Mouse (Mus musculus): Measurements from ENCODE around the gene 3110009E18Rik. TPM values are rescaled to one million over a fixed set of nuclear protein-coding genes. Genes with fewer than 3 reads are reported as not detected.

The 3110009E18Rik gene
- polyA plus RNA-seq, 1 experiment from 2014 or later, result 22.2 TPM

- Histone ChIP-seq H3K36me3 (ENCODE audit: control insufficient read depth, insufficient read depth, low read length) (no peaks in the 10 kb centered on the region), H3K4me1 (ENCODE audit: control insufficient read depth, insufficient read depth, low read length) (no peaks in the 10 kb centered on the region), H3K27me3 (ENCODE audit: control insufficient read depth, insufficient read depth, low read length) (no peaks in the 10 kb centered on the region), H3K4me2 (replicated peaks; ENCODE audit: low read depth, low read length) (no peak overlapping the region), H3K4me3 (ENCODE audit: low read length) (no peak overlapping the region), H3K27ac (ENCODE audit: low read depth, low read length) (no peak overlapping the region), H3K9ac (ENCODE audit: low read depth, low read length) (no peak overlapping the region), H3K9me3 (ENCODE audit: control insufficient read depth, low read length) (no peaks in the 10 kb centered on the region)
- 72% methylated on average over 5 of the region's 5 CpGs for WGBS
- ATAC-seq (ENCODE audit: low FRiP score, low TSS enrichment), result no peak
Observed at GRCm38 (mm10) chr1:120203836-120204235, 82.8 kb downstream of the 3110009E18Rik start.

- Histone ChIP-seq H3K4me3 (ENCODE audit: low read length) (no peak overlapping the region), H3K27ac (ENCODE audit: low read depth, low read length) (no peak overlapping the region), H3K4me2 (replicated peaks; ENCODE audit: low read depth, low read length) (no peak overlapping the region), H3K9me3 (ENCODE audit: control insufficient read depth, low read length) (no peaks in the 10 kb centered on the region), H3K9ac (ENCODE audit: low read depth, low read length) (no peak overlapping the region), H3K4me1 (ENCODE audit: control insufficient read depth, insufficient read depth, low read length) (no peaks in the 10 kb centered on the region), H3K27me3 (ENCODE audit: control insufficient read depth, insufficient read depth, low read length) (no peaks in the 10 kb centered on the region), H3K36me3 (ENCODE audit: control insufficient read depth, insufficient read depth, low read length) (no peaks in the 10 kb centered on the region)
- 54% methylated on average over 1 of the region's 1 CpGs for WGBS
- no peak for ATAC-seq (ENCODE audit: low FRiP score, low TSS enrichment)
Observed at GRCm38 (mm10) chr1:120204834-120205233, 83.8 kb downstream of the 3110009E18Rik start.

- no peaks in the 10 kb centered on the region for H3K9me3 ChIP-seq (ENCODE audit: control insufficient read depth, low read length)
- no peak overlapping the region for H3K9ac ChIP-seq (ENCODE audit: low read depth, low read length)
- no peaks in the 10 kb centered on the region for H3K4me1 ChIP-seq (ENCODE audit: control insufficient read depth, insufficient read depth, low read length)
- no peak overlapping the region for H3K4me2 ChIP-seq (replicated peaks; ENCODE audit: low read depth, low read length)
- no peaks in the 10 kb centered on the region for H3K27me3 ChIP-seq (ENCODE audit: control insufficient read depth, insufficient read depth, low read length)
- H3K4me3 ChIP-seq (ENCODE audit: low read length), result no peak overlapping the region
- ATAC-seq (ENCODE audit: low FRiP score, low TSS enrichment), result no peak
- no peak overlapping the region for H3K27ac ChIP-seq (ENCODE audit: low read depth, low read length)
- 85% methylated on average over 6 of the region's 6 CpGs for WGBS
- no peaks in the 10 kb centered on the region for H3K36me3 ChIP-seq (ENCODE audit: control insufficient read depth, insufficient read depth, low read length)
Observed at GRCm38 (mm10) chr1:120207568-120207967, 86.6 kb downstream of the 3110009E18Rik start.

- Histone ChIP-seq H3K4me1 (ENCODE audit: control insufficient read depth, insufficient read depth, low read length) (no peaks in the 10 kb centered on the region), H3K4me3 (ENCODE audit: low read length) (no peak overlapping the region), H3K9me3 (ENCODE audit: control insufficient read depth, low read length) (no peaks in the 10 kb centered on the region), H3K36me3 (ENCODE audit: control insufficient read depth, insufficient read depth, low read length) (no peaks in the 10 kb centered on the region), H3K27me3 (ENCODE audit: control insufficient read depth, insufficient read depth, low read length) (no peaks in the 10 kb centered on the region), H3K4me2 (replicated peaks; ENCODE audit: low read depth, low read length) (no peak overlapping the region), H3K27ac (ENCODE audit: low read depth, low read length) (no peak overlapping the region), H3K9ac (ENCODE audit: low read depth, low read length) (no peak overlapping the region)
- 84% methylated on average over 11 of the region's 11 CpGs for WGBS
- no peak for ATAC-seq (ENCODE audit: low FRiP score, low TSS enrichment)
Observed at GRCm38 (mm10) chr1:120208502-120209230, 87.7 kb downstream of the 3110009E18Rik start.

GRCm38 (mm10) chr1:120220841-120221240 is 99.9 kb downstream of the 3110009E18Rik start:
- H3K4me1 ChIP-seq (ENCODE audit: control insufficient read depth, insufficient read depth, low read length), result no peaks in the 10 kb centered on the region
- no peak overlapping the region for H3K4me3 ChIP-seq (ENCODE audit: low read length)
- H3K4me2 ChIP-seq (replicated peaks; ENCODE audit: low read depth, low read length), result no peak overlapping the region
- 84% methylated on average over 6 of the region's 6 CpGs for WGBS
- no peak overlapping the region for H3K9ac ChIP-seq (ENCODE audit: low read depth, low read length)
- ATAC-seq (ENCODE audit: low FRiP score, low TSS enrichment), result no peak
- H3K27me3 ChIP-seq (ENCODE audit: control insufficient read depth, insufficient read depth, low read length), result 0 out of 2 replicates have a peak, but pooled peaks cover 2% of the 10 kb centered on the region
- H3K36me3 ChIP-seq (ENCODE audit: control insufficient read depth, insufficient read depth, low read length), result no peaks in the 10 kb centered on the region
- no peak overlapping the region for H3K27ac ChIP-seq (ENCODE audit: low read depth, low read length)
- no peaks in the 10 kb centered on the region for H3K9me3 ChIP-seq (ENCODE audit: control insufficient read depth, low read length)

- Histone ChIP-seq H3K36me3 (ENCODE audit: control insufficient read depth, insufficient read depth, low read length) (no peaks in the 10 kb centered on the region), H3K9me3 (ENCODE audit: control insufficient read depth, low read length) (no peaks in the 10 kb centered on the region), H3K4me2 (replicated peaks; ENCODE audit: low read depth, low read length) (no peak overlapping the region), H3K27me3 (ENCODE audit: control insufficient read depth, insufficient read depth, low read length) (0 out of 2 replicates have a peak, but pooled peaks cover 2% of the 10 kb centered on the region), H3K4me3 (ENCODE audit: low read length) (no peak overlapping the region), H3K27ac (ENCODE audit: low read depth, low read length) (no peak overlapping the region), H3K9ac (ENCODE audit: low read depth, low read length) (no peak overlapping the region), H3K4me1 (ENCODE audit: control insufficient read depth, insufficient read depth, low read length) (no peaks in the 10 kb centered on the region)
- WGBS, result 43% methylated on average over 2 of the region's 2 CpGs
- no peak for ATAC-seq (ENCODE audit: low FRiP score, low TSS enrichment)
Observed at GRCm38 (mm10) chr1:120221285-120221684, 100.3 kb downstream of the 3110009E18Rik start.

- ATAC-seq (ENCODE audit: low FRiP score, low TSS enrichment), result no peak
- 44% methylated on average over 4 of the region's 4 CpGs for WGBS
- H3K9me3 ChIP-seq (ENCODE audit: control insufficient read depth, low read length), result no peaks in the 10 kb centered on the region
- no peak overlapping the region for H3K27ac ChIP-seq (ENCODE audit: low read depth, low read length)
- no peaks in the 10 kb centered on the region for H3K36me3 ChIP-seq (ENCODE audit: control insufficient read depth, insufficient read depth, low read length)
- H3K9ac ChIP-seq (ENCODE audit: low read depth, low read length), result no peak overlapping the region
- H3K27me3 ChIP-seq (ENCODE audit: control insufficient read depth, insufficient read depth, low read length), result 0 out of 2 replicates have a peak, but pooled peaks cover 2% of the 10 kb centered on the region
- no peak overlapping the region for H3K4me3 ChIP-seq (ENCODE audit: low read length)
- no peak overlapping the region for H3K4me2 ChIP-seq (replicated peaks; ENCODE audit: low read depth, low read length)
- no peaks in the 10 kb centered on the region for H3K4me1 ChIP-seq (ENCODE audit: control insufficient read depth, insufficient read depth, low read length)
Observed at GRCm38 (mm10) chr1:120223613-120224012, 102.6 kb downstream of the 3110009E18Rik start.

- 55% methylated on average over 10 of the region's 10 CpGs for WGBS
- Histone ChIP-seq H3K4me2 (replicated peaks; ENCODE audit: low read depth, low read length) (no peak overlapping the region), H3K9ac (ENCODE audit: low read depth, low read length) (no peak overlapping the region), H3K36me3 (ENCODE audit: control insufficient read depth, insufficient read depth, low read length) (no peaks in the 10 kb centered on the region), H3K4me1 (ENCODE audit: control insufficient read depth, insufficient read depth, low read length) (no peaks in the 10 kb centered on the region), H3K4me3 (ENCODE audit: low read length) (no peak overlapping the region), H3K27me3 (ENCODE audit: control insufficient read depth, insufficient read depth, low read length) (peaks cover 2% of the 10 kb centered on the region; the same call in 1 of the 2 replicates), H3K9me3 (ENCODE audit: control insufficient read depth, low read length) (no peaks in the 10 kb centered on the region), H3K27ac (ENCODE audit: low read depth, low read length) (no peak overlapping the region)
- ATAC-seq (ENCODE audit: low FRiP score, low TSS enrichment), result no peak
Observed at GRCm38 (mm10) chr1:120229723-120230471, 108.9 kb downstream of the 3110009E18Rik start.

GRCm38 (mm10) chr1:120231334-120231733 is 110.3 kb downstream of the 3110009E18Rik start:
- WGBS, result 33% methylated on average over 6 of the region's 6 CpGs
- Histone ChIP-seq H3K4me2 (replicated peaks; ENCODE audit: low read depth, low read length) (no peak overlapping the region), H3K4me1 (ENCODE audit: control insufficient read depth, insufficient read depth, low read length) (no peaks in the 10 kb centered on the region), H3K9me3 (ENCODE audit: control insufficient read depth, low read length) (no peaks in the 10 kb centered on the region), H3K27ac (ENCODE audit: low read depth, low read length) (no peak overlapping the region), H3K36me3 (ENCODE audit: control insufficient read depth, insufficient read depth, low read length) (no peaks in the 10 kb centered on the region), H3K27me3 (ENCODE audit: control insufficient read depth, insufficient read depth, low read length) (no peaks in the 10 kb centered on the region; the same call in 1 of the 2 replicates), H3K9ac (ENCODE audit: low read depth, low read length) (no peak overlapping the region), H3K4me3 (ENCODE audit: low read length) (no peak overlapping the region)
- peak; percentile 47; the same call in 1 of the 2 replicates for ATAC-seq (ENCODE audit: low FRiP score, low TSS enrichment)

Measured in kidney, embryonic 14.5 days (tissue).